Mouse (Mus musculus) pancreas, adult 10 weeks (tissue): Measurements from ENCODE around the gene Gm21093. TPM values are rescaled to one million over a fixed set of nuclear protein-coding genes. Genes with fewer than 3 reads are reported as not detected.

Experiments used
- polyA plus RNA-seq: library from polyadenylated mRNA; stranded (reverse); fragments of 350-450 nt; fragmentation: Illumina TruSeq; extraction: RNeasy Lipid Tissue Mini Kit (QIAGEN cat#74804); gene quantifications from one replicate; pipeline ENCODE4 v1.2.3, GENCODE M21; 2015; ENCODE audit warnings: low read depth, low replicate concordance; ENCODE audit not compliant: insufficient read depth

Gene Gm21093
- not detected for polyA plus RNA-seq

GRCm38 (mm10) chr4:42034626-42035025 is at the start of gene Gm21093:
TSS of gene Gm21093 (minus strand) at chr4:42034726.

Other genes starting within 250 kb of the Gm21093 start
- gene Gm21541, start 131.1 kb downstream of the Gm21093 start, polyA plus RNA-seq = not detected
- not detected for gene Gm20878, start 93.2 kb downstream of the Gm21093 start, polyA plus RNA-seq
- gene Fam205a4, start 68.7 kb downstream of the Gm21093 start, polyA plus RNA-seq = 0.24 TPM
- not detected for gene Gm3893, start 56.5 kb upstream of the Gm21093 start, polyA plus RNA-seq
- gene Gm13304, start 80.1 kb upstream of the Gm21093 start, polyA plus RNA-seq = not detected
- gene Gm13306, start 118.7 kb upstream of the Gm21093 start, polyA plus RNA-seq = not detected
- not detected for gene Gm13305, start 133.9 kb upstream of the Gm21093 start, polyA plus RNA-seq
- 0.46 TPM for gene Gm10600, start 205.9 kb upstream of the Gm21093 start, polyA plus RNA-seq
- not detected for gene Ccl21b, start 221.0 kb upstream of the Gm21093 start, polyA plus RNA-seq